Mouse (Mus musculus) midbrain, postnatal 0 days (tissue): Measurements from ENCODE around the gene Rps18. TPM values are rescaled to one million over a fixed set of nuclear protein-coding genes. Genes with fewer than 3 reads are reported as not detected.

Experiments
- ATAC-seq: fragments of 200-750 bp; cut with Nextera tagmentation; 2 replicates; pipeline ENCODE4 v1.8.0; 2017; ENCODE audit warnings: moderate number of reproducible peaks, mild to moderate bottlenecking, moderate TSS enrichment, moderate library complexity; ENCODE audit not compliant: low FRiP score
- DNase-seq: peaks from one replicate; pipeline ENCODE4 v3.0.0-alpha.2; 2015; ENCODE audit warnings: low spot score
- H3K27ac ChIP-seq: fragments of 300-500 bp; sonication (generic); 2 replicates; pipeline ENCODE4 v1.5.1; 2014; ENCODE audit warnings: low read depth, mild to moderate bottlenecking, low read length, mixed read lengths
- H3K27me3 ChIP-seq: fragments of 300-500 bp; sonication (generic); 2 replicates; pipeline ENCODE4 v1.6.1; 2014; ENCODE audit warnings: low read length, control low read depth, mixed read lengths; ENCODE audit not compliant: insufficient read depth
- H3K36me3 ChIP-seq: fragments of 300-500 bp; sonication (generic); 2 replicates; pipeline ENCODE4 v1.6.1; 2014; ENCODE audit warnings: low read length, control low read depth, mixed read lengths; ENCODE audit not compliant: insufficient read depth
- H3K4me1 ChIP-seq: fragments of 300-500 bp; sonication (generic); 2 replicates; pipeline ENCODE4 v1.6.1; 2014; ENCODE audit warnings: mild to moderate bottlenecking, control low read depth, antibody characterized with exemption, low read length, mixed read lengths; ENCODE audit not compliant: insufficient read depth
- H3K4me2 ChIP-seq: fragments of 300-500 bp; sonication (generic); 2 replicates; pipeline ENCODE4 v1.6.1; 2014; ENCODE audit warnings: low read depth, mild to moderate bottlenecking, low read length, mixed read lengths; ENCODE audit not compliant: poor library complexity, severe bottlenecking
- H3K4me3 ChIP-seq: fragments of 300-500 bp; sonication (generic); 2 replicates; pipeline ENCODE4 v1.5.1; 2014; ENCODE audit warnings: low read depth, mild to moderate bottlenecking, low read length, moderate library complexity
- H3K9ac ChIP-seq: fragments of 300-500 bp; sonication (generic); replicated peaks from 2 replicates; pipeline ENCODE4 v1.6.1; 2014; ENCODE audit warnings: mild to moderate bottlenecking, low read length, moderate library complexity, mixed read lengths; ENCODE audit not compliant: poor library complexity, severe bottlenecking
- H3K9me3 ChIP-seq: fragments of 300-500 bp; sonication (generic); 2 replicates; pipeline ENCODE4 v1.6.1; 2016; ENCODE audit warnings: low read length, control low read depth
- CTCF ChIP-seq: IDR thresholded peaks from 2 replicates; pipeline ENCODE4 v1.5.1; 2016; ENCODE audit warnings: antibody characterized with exemption, mild to moderate bottlenecking
- WGBS: fragments of 180-500 bp; shearing (Covaris S2); extraction: QIAGEN DNeasy Blood & Tissue Kit; methylation state at CpG from one replicate; pipeline ENCODE4 v1.1.7; 2014; 5-methylcytosine and 5-hydroxymethylcytosine counted together
- polyA plus RNA-seq: library from polyadenylated mRNA; unstranded; fragments of >200 nt; fragmentation: Nextera tagmentation; extraction: Ambion mirVana; gene quantifications from 2 replicates; pipeline ENCODE4 v1.2.1, GENCODE M21; 2015
- total RNA-seq: library from RNA; depleted of rRNA; stranded (reverse); fragments of >200 nt; gene quantifications from 2 replicates; pipeline ENCODE4 v1.2.3, GENCODE M21; 2014

Gene Rps18
- total and polyA plus RNA-seq, 2 experiments from 2014 or later, result 742 to 751 TPM

- peaks cover 27% of the 10 kb centered on the region for H3K36me3 ChIP-seq
- WGBS, result 92% methylated on average over 15 of the region's 15 CpGs
- H3K27me3 ChIP-seq, result no peaks in the 10 kb centered on the region
- DNase-seq (no peak), ATAC-seq (no peak)
- H3K4me2 ChIP-seq, result no peak overlapping the region
- TF ChIP-seq CTCF, result no peak
- H3K9me3 ChIP-seq, result no peaks in the 10 kb centered on the region
- peaks cover 16% of the 10 kb centered on the region for H3K4me1 ChIP-seq
- H3K9ac ChIP-seq, result no peak overlapping the region
- H3K4me3 ChIP-seq, result no peak overlapping the region
- H3K27ac ChIP-seq, result no peak overlapping the region
Observed at GRCm38 (mm10) chr17:33943454-33943853, 12.3 kb downstream of the Rps18 start.

GRCm38 (mm10) chr17:33941381-33941780, 14.4 kb downstream of the Rps18 start:
- WGBS, result 67% methylated on average over 19 of the region's 19 CpGs
- Histone ChIP-seq H3K27ac (no peak overlapping the region), H3K9me3 (no peaks in the 10 kb centered on the region), H3K4me1 (peaks cover 16% of the 10 kb centered on the region), H3K9ac (peak overlapping the region; percentile 65), H3K4me2 (peak overlapping the region; percentile 98), H3K27me3 (no peaks in the 10 kb centered on the region), H3K4me3 (peak overlapping the region; percentile 72), H3K36me3 (peaks cover 29% of the 10 kb centered on the region)
- DNase-seq (no peak), ATAC-seq (no peak)
- TF ChIP-seq CTCF, result no peak

GRCm38 (mm10) chr17:33940981-33941380, 14.8 kb downstream of the Rps18 start:
- Histone ChIP-seq H3K27ac (no peak overlapping the region), H3K9ac (peak overlapping the region; percentile 65), H3K4me2 (peak overlapping the region; percentile 98), H3K9me3 (no peaks in the 10 kb centered on the region), H3K4me3 (peak overlapping the region; percentile 72), H3K4me1 (peaks cover 16% of the 10 kb centered on the region), H3K27me3 (no peaks in the 10 kb centered on the region), H3K36me3 (peaks cover 26% of the 10 kb centered on the region)
- WGBS, result 4% methylated on average over 25 of the region's 26 CpGs
- no peak for TF ChIP-seq CTCF
- no peak for DNase-seq
- ATAC-seq, result no peak

GRCm38 (mm10) chr17:33940206-33940805, 15.5 kb downstream of the Rps18 start, which contains the start of the genes Pfdn6 and Wdr46:
Gene Pfdn6 (minus strand): TSS chr17:33940343.
Gene Wdr46 (plus strand): TSS chr17:33940660.
- H3K27ac ChIP-seq, result no peak within 1 kb of the TSS
- no peaks in the 10 kb centered on the region for H3K27me3 ChIP-seq
- H3K9me3 ChIP-seq, result no peaks in the 10 kb centered on the region
- H3K4me3 ChIP-seq, result peak within 1 kb of the TSS; percentile 72
- peaks cover 16% of the 10 kb centered on the region for H3K4me1 ChIP-seq
- H3K9ac ChIP-seq, result peak within 1 kb of the TSS; percentile 65
- WGBS, result under 1% methylated on average over 36 of the region's 36 CpGs
- DNase-seq, result peak; percentile 94
- peak within 1 kb of the TSS; percentile 98 for H3K4me2 ChIP-seq
- TF ChIP-seq CTCF, result no peak
- H3K36me3 ChIP-seq, result peaks cover 25% of the 10 kb centered on the region
- ATAC-seq, result peak; percentile 91

GRCm38 (mm10) chr17:33938783-33939182, 17.0 kb downstream of the Rps18 start:
- Histone ChIP-seq H3K36me3 (peaks cover 20% of the 10 kb centered on the region), H3K4me3 (no peak overlapping the region), H3K4me2 (no peak overlapping the region), H3K9me3 (no peaks in the 10 kb centered on the region), H3K4me1 (peaks cover 16% of the 10 kb centered on the region), H3K27me3 (no peaks in the 10 kb centered on the region), H3K27ac (no peak overlapping the region), H3K9ac (no peak overlapping the region)
- no peak for ATAC-seq
- no peak for TF ChIP-seq CTCF
- DNase-seq, result no peak
- WGBS, result 88% methylated on average over 11 of the region's 11 CpGs

DNA sequence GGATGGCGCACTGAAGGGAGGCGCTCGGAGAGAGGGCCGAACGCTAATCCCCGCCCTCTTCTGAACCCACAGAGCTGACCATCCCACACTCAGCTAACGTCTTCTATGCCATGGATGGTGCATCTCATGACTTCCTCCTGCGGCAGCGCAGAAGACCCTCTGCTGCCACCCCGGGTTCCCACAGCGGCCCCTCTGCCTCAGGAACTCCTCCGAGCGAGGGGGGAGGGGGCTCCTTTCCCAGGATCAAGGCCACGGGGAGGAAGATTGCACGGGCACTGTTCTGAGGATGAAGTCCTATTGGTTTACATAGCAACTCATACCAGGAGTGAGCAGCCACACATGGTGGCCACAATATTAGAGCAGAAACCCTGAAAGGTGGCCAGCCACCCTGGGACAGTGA, 18.8 kb downstream of the Rps18 start:
- H3K27me3 ChIP-seq, result no peaks in the 10 kb centered on the region
- H3K36me3 ChIP-seq, result peaks cover 20% of the 10 kb centered on the region
- WGBS, result 85% methylated on average over 15 of the region's 15 CpGs
- ATAC-seq (no peak), DNase-seq (no peak)
- H3K9ac ChIP-seq, result no peak overlapping the region
- no peaks in the 10 kb centered on the region for H3K9me3 ChIP-seq
- no peak overlapping the region for H3K27ac ChIP-seq
- no peak overlapping the region for H3K4me3 ChIP-seq
- TF ChIP-seq CTCF, result no peak
- H3K4me1 ChIP-seq, result peaks cover 16% of the 10 kb centered on the region
- H3K4me2 ChIP-seq, result no peak overlapping the region
